Mouse (Mus musculus) liver, embryonic 15.5 days (tissue): Measurements from ENCODE around the gene Olfr934. TPM values are rescaled to one million over a fixed set of nuclear protein-coding genes. Genes with fewer than 3 reads are reported as not detected.

Experiments
- ATAC-seq: fragments of 200-750 bp; cut with Nextera tagmentation; 2 replicates; pipeline ENCODE4 v1.8.0; 2017; ENCODE audit warnings: moderate number of reproducible peaks, mild to moderate bottlenecking, moderate library complexity; ENCODE audit not compliant: insufficient read depth
- H3K27ac ChIP-seq: fragments of 300-500 bp; sonication (generic); replicated peaks from 2 replicates; pipeline ENCODE4 v1.5.1; 2015; ENCODE audit warnings: mild to moderate bottlenecking, inconsistent platforms
- H3K27me3 ChIP-seq: fragments of 300-500 bp; sonication (generic); 2 replicates; pipeline ENCODE4 v1.6.1; 2015; ENCODE audit warnings: mild to moderate bottlenecking, inconsistent platforms
- H3K36me3 ChIP-seq: fragments of 300-500 bp; sonication (generic); replicated peaks from 2 replicates; pipeline ENCODE4 v1.6.1; 2015; ENCODE audit warnings: moderate library complexity, mild to moderate bottlenecking, inconsistent platforms
- H3K4me1 ChIP-seq: fragments of 300-500 bp; sonication (generic); replicated peaks from 2 replicates; pipeline ENCODE4 v1.6.1; 2015; ENCODE audit warnings: inconsistent platforms
- H3K4me2 ChIP-seq: fragments of 300-500 bp; sonication (generic); 2 replicates; pipeline ENCODE4 v1.6.1; 2015; ENCODE audit warnings: moderate library complexity, mild to moderate bottlenecking, inconsistent platforms
- H3K4me3 ChIP-seq: fragments of 300-500 bp; sonication (generic); replicated peaks from 2 replicates; pipeline ENCODE4 v1.5.1; 2015; ENCODE audit warnings: mild to moderate bottlenecking, inconsistent platforms
- H3K9ac ChIP-seq: fragments of 300-500 bp; sonication (generic); 2 replicates; pipeline ENCODE4 v1.6.1; 2015; ENCODE audit warnings: moderate library complexity, mild to moderate bottlenecking, inconsistent platforms
- H3K9me3 ChIP-seq: fragments of 300-500 bp; sonication (generic); replicated peaks from 2 replicates; pipeline ENCODE4 v1.6.1; 2016; ENCODE audit warnings: inconsistent platforms
- WGBS: fragments of 180-500 bp; shearing (Covaris S2); methylation state at CpG from one replicate; pipeline ENCODE4 v1.1.7; 2015; ENCODE audit warnings: mixed read lengths; ENCODE audit not compliant: insufficient replicate concordance; 5-methylcytosine and 5-hydroxymethylcytosine counted together
- polyA plus RNA-seq: library from polyadenylated mRNA; unstranded; fragments of >200 nt; fragmentation: Nextera tagmentation; extraction: Ambion mirVana; gene quantifications from 2 replicates; pipeline ENCODE4 v1.2.1, GENCODE M21; 2015

Olfr934 gene
- not detected in 2 replicates for polyA plus RNA-seq

DNA sequence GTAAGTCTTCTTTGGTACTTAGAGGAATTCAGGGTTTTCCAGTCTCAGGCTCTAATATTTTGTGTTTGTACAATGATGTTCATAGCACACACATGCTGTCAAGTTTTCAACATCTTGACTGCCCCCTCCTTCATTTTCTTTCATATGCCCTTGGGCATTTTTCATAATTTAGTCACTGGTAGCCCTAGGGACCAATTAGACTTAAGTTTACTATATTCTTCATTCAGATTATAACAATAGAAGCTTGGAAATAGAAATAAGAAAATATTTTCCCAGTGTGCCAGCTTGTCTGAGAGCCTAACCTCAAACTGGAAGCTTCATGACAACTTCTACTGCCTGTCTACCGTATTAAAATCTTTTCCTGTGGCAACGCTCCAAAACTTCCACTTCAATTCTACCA, at the start of gene Olfr934:
Gene Olfr934 (minus strand): TSS at position 101 of the 400 bp plus-strand sequence.
- 75% methylated on average over 2 of the region's 2 CpGs for WGBS
- no peaks in the 10 kb centered on the region for H3K9me3 ChIP-seq

GRCm38 (mm10) chr9:39023277-39023676, 35.2 kb upstream of the Olfr934 start, which contains the start of gene Olfr146:
Gene Olfr146, minus strand, starts transcription at chr9:39023377.
- Histone ChIP-seq H3K27ac (no peak within 1 kb of the TSS), H3K4me2 (no peak within 1 kb of the TSS), H3K9ac (no peak within 1 kb of the TSS), H3K36me3 (no peaks in the 10 kb centered on the region), H3K4me3 (no peak within 1 kb of the TSS), H3K4me1 (no peaks in the 10 kb centered on the region), H3K27me3 (no peaks in the 10 kb centered on the region), H3K9me3 (no peaks in the 10 kb centered on the region)
- 51% methylated on average over 1 of the region's 1 CpGs for WGBS
- ATAC-seq = no peak

More for the DNA sequence above, at the start of gene Olfr934:
- Histone ChIP-seq H3K9ac (no peak within 1 kb of the TSS), H3K4me2 (no peak within 1 kb of the TSS), H3K36me3 (no peaks in the 10 kb centered on the region), H3K27me3 (no peaks in the 10 kb centered on the region), H3K4me1 (no peaks in the 10 kb centered on the region), H3K27ac (no peak within 1 kb of the TSS), H3K4me3 (no peak within 1 kb of the TSS)
- ATAC-seq = no peak

DNA sequence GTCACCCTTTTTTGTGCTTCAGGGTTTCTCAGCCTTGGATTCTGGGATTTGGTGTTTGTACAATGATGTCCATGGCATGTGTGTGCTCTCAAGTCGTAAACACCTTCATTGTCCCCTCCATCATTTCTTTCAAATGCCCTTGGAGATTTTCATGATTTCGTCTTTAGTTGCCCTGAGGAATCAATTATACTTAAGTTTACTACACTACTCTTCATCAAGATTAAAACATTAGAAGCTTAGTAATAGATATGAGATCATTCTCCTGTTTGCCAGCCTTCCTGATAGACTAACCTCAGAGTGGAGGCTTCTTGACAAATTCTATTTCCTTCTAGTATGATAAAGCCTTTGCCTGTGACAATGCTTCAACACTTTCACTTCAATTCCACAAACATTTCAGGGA, 11.5 kb upstream of the Olfr934 start, which contains the start of gene Olfr935:
Gene Olfr935 (minus strand): TSS at position 101 of the 400 bp plus-strand sequence.
- no peak within 1 kb of the TSS for H3K9ac ChIP-seq
- no peak within 1 kb of the TSS for H3K4me2 ChIP-seq
- H3K4me1 ChIP-seq = no peaks in the 10 kb centered on the region
- no peaks in the 10 kb centered on the region for H3K36me3 ChIP-seq
- no peaks in the 10 kb centered on the region for H3K9me3 ChIP-seq
- no peaks in the 10 kb centered on the region for H3K27me3 ChIP-seq
- no peak for ATAC-seq
- no peak within 1 kb of the TSS for H3K4me3 ChIP-seq
- WGBS = 36% methylated on average over 2 of the region's 2 CpGs
- H3K27ac ChIP-seq = no peak within 1 kb of the TSS

DNA sequence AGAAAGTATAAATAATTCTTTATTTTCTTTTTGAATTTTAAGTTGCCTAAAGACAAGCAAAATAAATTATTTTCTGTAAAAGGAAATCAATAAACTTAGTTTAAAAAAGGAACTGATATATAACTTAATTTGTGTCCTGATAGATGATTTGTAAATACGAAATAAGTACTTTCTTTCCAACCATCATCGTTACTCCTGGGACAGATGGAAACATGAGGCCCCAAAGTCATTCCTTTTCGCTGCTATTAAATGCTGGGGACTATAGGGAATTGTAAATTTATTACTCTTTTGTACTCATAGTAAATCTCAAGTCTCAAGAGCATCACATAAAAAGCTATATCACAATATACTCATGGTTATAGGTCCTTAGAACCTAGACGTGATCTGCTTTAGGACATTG, 16.1 kb downstream of the Olfr934 start, which contains the start of gene Olfr933:
Gene Olfr933 (plus strand): TSS at position 301 of the 400 bp plus-strand sequence.
- Histone ChIP-seq H3K4me1 (no peaks in the 10 kb centered on the region), H3K4me2 (no peak within 1 kb of the TSS), H3K27me3 (no peaks in the 10 kb centered on the region), H3K27ac (no peak within 1 kb of the TSS), H3K9me3 (no peaks in the 10 kb centered on the region), H3K4me3 (no peak within 1 kb of the TSS), H3K9ac (no peak within 1 kb of the TSS), H3K36me3 (no peaks in the 10 kb centered on the region)
- WGBS = 50% methylated on average over 4 of the region's 4 CpGs
- no peak for ATAC-seq

DNA sequence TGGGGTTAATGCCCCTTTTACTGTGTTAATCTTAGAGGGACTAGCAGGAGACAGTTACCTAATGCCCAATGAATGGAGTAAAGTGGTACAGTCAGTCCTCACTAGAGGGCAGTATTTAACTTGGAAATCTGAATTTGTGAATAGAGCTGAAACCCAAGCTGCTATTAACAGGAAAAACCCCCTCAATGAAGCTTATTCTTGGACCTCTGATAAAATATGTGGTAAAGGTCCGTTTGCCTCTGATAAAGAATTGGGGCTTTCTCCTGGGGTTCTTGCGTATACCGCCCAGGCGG, 34.0 kb downstream of the Olfr934 start:
- ATAC-seq = no peak
- H3K4me3 ChIP-seq = no peak overlapping the region
- WGBS = 64% methylated on average over 4 of the region's 4 CpGs
- no peaks in the 10 kb centered on the region for H3K27me3 ChIP-seq
- no peaks in the 10 kb centered on the region for H3K36me3 ChIP-seq
- no peaks in the 10 kb centered on the region for H3K9me3 ChIP-seq
- H3K4me2 ChIP-seq = no peak overlapping the region
- no peak overlapping the region for H3K27ac ChIP-seq
- no peak overlapping the region for H3K9ac ChIP-seq
- H3K4me1 ChIP-seq = no peaks in the 10 kb centered on the region

DNA sequence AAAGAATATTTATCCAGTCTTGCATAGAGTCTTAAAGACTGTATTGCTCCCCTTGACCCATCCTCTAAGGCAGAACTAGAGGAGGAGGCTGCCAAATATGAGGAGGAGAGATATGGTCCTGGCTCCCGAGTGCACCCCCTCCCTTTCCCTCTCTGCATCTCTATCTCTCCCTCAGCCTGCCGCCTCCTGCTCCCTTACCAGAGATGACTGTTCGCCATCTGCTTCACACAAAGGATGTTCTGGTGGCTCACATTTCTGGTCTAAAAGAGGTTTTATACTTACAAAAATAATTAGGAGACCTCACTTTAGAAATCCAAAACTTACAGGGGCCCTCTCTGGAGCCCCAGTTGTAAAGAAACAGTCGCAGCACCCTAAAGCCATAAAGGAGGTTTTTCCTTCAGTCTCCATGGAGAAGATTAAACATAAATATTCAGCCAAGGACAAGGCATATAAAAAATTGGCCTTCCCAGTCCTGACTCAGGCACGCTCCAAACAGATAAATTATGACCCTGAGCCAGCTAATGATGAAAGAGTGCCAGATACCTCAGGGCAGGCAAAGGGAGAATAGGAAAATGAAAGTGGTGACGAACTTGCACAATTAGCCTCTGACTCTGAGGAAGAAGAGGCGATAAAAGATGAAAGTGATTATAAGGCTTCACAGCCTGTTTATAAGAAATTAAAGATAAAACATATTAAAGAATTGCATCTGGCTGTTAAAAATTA, 34.6 kb downstream of the Olfr934 start:
- no peak overlapping the region for H3K27ac ChIP-seq
- WGBS = 55% methylated on average over 7 of the region's 7 CpGs
- no peak for ATAC-seq

More for the DNA sequence above, 34.6 kb downstream of the Olfr934 start:
- Histone ChIP-seq H3K27me3 (no peaks in the 10 kb centered on the region), H3K9ac (no peak overlapping the region), H3K4me3 (no peak overlapping the region), H3K4me1 (no peaks in the 10 kb centered on the region), H3K9me3 (no peaks in the 10 kb centered on the region), H3K4me2 (no peak overlapping the region), H3K36me3 (no peaks in the 10 kb centered on the region)

Other genes starting within 250 kb of the Olfr934 start
- gene Olfr920, start 236.0 kb downstream of the Olfr934 start, polyA plus RNA-seq = 0.02 TPM in 1 of 2 replicates, not detected in the other
- gene Olfr921, start 215.2 kb downstream of the Olfr934 start, polyA plus RNA-seq = not detected in 2 replicates
- not detected in 2 replicates for gene Olfr922, start 173.7 kb downstream of the Olfr934 start, polyA plus RNA-seq
- 0.03 TPM in 1 of 2 replicates, not detected in the other for gene Olfr923, start 161.8 kb downstream of the Olfr934 start, polyA plus RNA-seq
- not detected in 2 replicates for gene Olfr924, start 143.9 kb downstream of the Olfr934 start, polyA plus RNA-seq
- gene Olfr26, start 133.3 kb downstream of the Olfr934 start, polyA plus RNA-seq = not detected in 2 replicates
- not detected in 2 replicates for gene Olfr926, start 111.2 kb downstream of the Olfr934 start, polyA plus RNA-seq
- gene Olfr930, start 58.5 kb downstream of the Olfr934 start, polyA plus RNA-seq = not detected in 2 replicates
- gene Olfr933, start 16.0 kb downstream of the Olfr934 start, polyA plus RNA-seq = not detected in 2 replicates
- not detected in 2 replicates for gene Olfr935, start 11.4 kb upstream of the Olfr934 start, polyA plus RNA-seq
- gene Olfr146, start 35.1 kb upstream of the Olfr934 start, polyA plus RNA-seq = not detected in 2 replicates
- not detected in 2 replicates for gene Olfr937, start 76.6 kb upstream of the Olfr934 start, polyA plus RNA-seq
- not detected in 2 replicates for gene Olfr938, start 90.6 kb upstream of the Olfr934 start, polyA plus RNA-seq
- not detected in 2 replicates for gene Olfr27, start 139.8 kb upstream of the Olfr934 start, polyA plus RNA-seq
- not detected in 2 replicates for gene Olfr943, start 178.0 kb upstream of the Olfr934 start, polyA plus RNA-seq
- gene Olfr944, start 213.6 kb upstream of the Olfr934 start, polyA plus RNA-seq = not detected in 2 replicates